Mouse (Mus musculus): ENCODE data around the gene Sectm1b.
"Not testable (repeated sequence)": the region's sequence is repeated elsewhere in the genome, so short reads cannot be mapped to it uniquely, and the experiment has no call there.

Gene Sectm1b

GRCm38 (mm10) chr11:121063379-121063778, at the start of gene Sectm1b:
Gene Sectm1b, minus strand, starts transcription at chr11:121063569.
- no peak for DNase-seq (ENCODE audit: low spot score in 2 of 2)

GRCm38 (mm10) chr11:121112091-121112775, 48.9 kb upstream of the Sectm1b start:
- no peak for DNase-seq (ENCODE audit: low spot score in 2 of 2)

DNA sequence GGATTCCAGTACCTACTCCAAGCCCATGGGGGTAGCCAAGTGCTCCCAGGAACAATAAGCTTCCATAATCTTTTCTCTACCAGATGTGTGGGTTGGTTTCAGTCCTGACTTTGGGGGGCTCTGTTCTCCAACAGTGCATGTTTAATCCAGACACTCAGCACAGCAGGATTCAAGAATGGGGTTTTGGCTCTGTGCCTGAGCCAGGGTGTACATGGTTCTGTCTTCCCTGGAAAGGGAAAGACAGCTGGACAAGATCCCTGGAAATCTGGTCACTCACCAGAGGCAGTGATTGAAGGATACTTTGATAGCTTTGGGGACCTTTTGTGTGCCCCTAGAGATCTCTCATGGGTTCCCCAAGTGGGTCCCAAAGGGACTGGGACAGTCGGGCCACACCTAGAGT, 48.2 kb upstream of the Sectm1b start:
- DNase-seq (ENCODE audit: low spot score in 2 of 2) = no peak

DNA sequence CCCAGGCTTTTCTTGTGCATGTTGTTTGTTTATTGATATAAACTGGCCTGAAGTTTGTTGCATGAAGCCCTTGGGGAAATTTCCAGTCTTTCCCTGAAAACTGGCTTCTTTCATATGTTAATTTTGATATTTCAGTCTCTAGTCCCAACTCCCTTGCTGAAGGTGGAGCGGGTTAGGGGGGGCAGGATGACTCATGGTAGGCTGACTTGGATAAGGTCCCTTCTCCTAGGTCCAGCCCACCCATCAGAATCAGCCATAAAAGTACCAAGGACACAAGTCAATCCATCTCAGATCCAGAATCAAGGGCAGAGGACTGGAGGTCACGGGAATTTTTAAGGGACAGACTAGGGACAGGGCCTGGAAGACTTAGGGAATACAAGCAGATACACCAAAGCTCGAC, 47.7 kb upstream of the Sectm1b start:
- DNase-seq (ENCODE audit: low spot score in 2 of 2) = no peak

GRCm38 (mm10) chr11:121109986-121110385, 46.6 kb upstream of the Sectm1b start:
- no peak for DNase-seq (ENCODE audit: low spot score in 2 of 2)

DNA sequence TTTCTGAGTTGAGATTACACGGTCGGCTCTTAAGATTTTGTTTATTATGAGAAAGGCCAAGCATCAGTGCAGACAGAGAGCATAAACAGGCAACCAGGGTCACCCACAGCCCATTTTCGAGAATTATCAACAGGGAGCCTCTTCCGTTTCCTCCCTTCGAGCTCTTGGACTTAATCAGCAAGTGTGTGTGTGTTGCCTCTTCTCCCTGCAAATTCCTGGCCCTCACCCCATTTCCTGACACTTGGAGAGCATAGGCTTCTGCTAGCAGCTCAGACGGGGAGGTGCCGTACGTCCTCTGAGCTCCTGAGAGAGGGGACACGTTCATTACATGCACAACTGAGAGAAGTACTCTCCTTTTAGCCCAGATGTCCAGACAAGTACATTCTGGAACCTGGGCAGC, 44.7 kb upstream of the Sectm1b start:
- DNase-seq (ENCODE audit: low spot score in 2 of 2) = no peak

DNA sequence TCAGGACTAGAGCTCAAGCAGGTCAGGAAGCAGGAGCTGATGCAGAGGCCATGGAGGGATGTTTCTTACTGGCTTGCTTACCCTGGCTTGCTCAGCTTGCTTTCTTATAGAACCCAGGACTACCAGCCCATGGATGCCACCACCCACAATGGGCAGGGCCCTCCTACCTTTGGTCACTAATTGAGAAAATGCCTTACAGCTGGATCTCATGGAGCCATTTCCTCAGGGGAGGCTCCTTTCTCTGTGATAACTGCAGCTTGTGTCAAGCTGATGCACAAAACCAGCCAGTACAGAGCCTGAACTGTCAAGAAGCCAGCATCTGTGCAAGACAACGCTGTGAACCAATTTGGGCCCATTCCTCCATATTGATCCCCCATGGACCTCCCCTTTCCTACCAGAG, 43.9 kb upstream of the Sectm1b start:
- DNase-seq (ENCODE audit: low spot score in 2 of 2) = not testable (repeated sequence)

DNA sequence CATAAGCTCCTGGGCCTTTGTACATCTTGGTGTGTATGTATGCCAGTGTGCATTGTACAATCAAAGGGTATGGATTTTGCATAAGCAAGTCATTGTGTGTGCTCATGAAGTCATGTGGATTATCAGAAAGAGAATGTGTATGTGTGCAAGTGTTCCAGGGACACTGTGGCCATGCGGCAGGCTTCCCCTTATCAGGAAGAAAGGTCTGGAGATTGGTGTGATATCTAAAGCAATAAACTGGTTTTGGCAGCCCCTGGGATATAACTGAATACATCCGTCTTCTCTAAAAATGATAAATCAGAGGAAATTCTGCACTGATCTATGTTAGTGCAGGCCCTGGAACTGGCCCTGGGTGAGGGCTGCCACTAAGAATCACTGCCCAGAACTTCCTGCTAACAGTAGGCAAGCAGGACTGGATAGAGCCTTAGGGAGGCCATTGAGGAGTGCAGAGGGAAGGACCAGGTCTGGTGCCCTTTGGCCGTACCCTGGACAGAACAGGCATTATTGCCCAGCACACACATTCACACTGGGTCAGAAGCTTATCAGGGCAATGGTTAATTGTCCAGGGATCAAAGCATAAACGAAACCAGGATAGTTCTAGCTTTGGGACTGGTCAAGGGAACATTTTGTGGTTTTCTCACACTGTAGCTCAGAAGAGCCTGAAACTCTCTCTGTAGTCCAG, 37.9 kb upstream of the Sectm1b start:
- DNase-seq (ENCODE audit: low spot score in 2 of 2) = no peak

DNA sequence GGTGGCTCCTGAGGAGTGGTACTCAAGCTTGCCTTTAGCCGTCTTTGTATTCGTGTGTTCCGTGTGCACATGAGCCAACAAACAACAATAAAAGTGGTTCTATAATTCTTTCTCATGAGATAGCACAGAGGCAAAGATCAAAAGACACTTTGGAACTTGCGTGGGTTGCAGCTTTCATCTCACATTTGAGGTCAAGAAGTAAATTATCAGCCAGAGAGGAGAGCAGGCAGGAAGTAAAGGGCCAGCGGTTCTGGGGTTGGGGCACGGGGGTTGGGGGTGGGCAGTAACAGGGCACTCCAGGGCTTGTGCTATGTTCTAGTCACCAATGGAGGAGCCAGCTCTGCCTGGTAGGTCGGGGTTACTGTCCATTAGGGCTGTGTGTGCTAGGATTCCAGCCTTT, 37.3 kb upstream of the Sectm1b start:
- no peak for DNase-seq (ENCODE audit: low spot score in 2 of 2)

GRCm38 (mm10) chr11:121099762-121100161, 36.4 kb upstream of the Sectm1b start:
- no peak for DNase-seq (ENCODE audit: low spot score in 2 of 2)

- no peak for DNase-seq (ENCODE audit: low spot score in 2 of 2)
Measured at GRCm38 (mm10) chr11:121092606-121093585, 29.5 kb upstream of the Sectm1b start.

DNA sequence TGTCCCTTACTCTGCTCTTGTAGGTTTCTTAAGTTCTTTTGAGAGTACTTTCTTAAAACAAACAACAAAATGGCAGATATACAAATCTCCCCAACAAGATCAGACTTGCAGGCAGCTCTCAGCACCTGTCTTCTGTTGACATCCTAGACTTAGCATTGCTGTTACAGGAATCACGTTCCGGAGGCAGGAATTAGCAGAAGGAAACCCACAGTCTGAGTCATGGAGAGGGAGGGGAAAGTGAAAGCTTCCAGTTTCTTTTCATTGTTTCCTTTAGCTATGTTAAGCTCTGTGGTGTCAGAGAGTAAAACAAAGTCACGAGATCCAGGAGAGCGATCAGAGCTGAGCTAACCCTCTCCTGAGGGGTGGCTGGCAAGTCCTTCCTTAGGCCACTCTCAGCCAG, 27.6 kb upstream of the Sectm1b start:
- DNase-seq (ENCODE audit: low spot score in 2 of 2) = no peak

GRCm38 (mm10) chr11:121089756-121090546, 26.6 kb upstream of the Sectm1b start:
- DNase-seq (ENCODE audit: low spot score in 2 of 2) = no peak

DNA sequence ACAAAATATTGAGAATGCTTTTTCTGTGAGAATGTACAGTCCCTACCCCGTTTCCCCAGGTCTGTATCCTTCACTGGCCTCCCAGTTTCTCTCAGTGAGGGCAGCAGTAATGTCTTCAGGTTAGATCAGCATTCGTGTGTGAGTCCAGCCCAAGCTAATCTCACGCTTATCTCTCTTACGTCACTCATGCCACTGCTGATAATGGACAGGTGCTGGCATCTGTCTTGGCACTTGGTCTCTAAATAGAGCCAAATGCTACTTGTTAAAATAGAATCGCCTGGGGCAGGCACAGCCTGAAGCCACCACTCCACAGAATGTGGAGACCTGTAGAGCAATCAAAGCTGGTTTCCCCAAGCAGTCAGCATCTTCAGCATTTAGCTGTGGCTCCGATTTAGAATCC, 25.6 kb upstream of the Sectm1b start:
- DNase-seq (ENCODE audit: low spot score in 2 of 2) = no peak

DNA sequence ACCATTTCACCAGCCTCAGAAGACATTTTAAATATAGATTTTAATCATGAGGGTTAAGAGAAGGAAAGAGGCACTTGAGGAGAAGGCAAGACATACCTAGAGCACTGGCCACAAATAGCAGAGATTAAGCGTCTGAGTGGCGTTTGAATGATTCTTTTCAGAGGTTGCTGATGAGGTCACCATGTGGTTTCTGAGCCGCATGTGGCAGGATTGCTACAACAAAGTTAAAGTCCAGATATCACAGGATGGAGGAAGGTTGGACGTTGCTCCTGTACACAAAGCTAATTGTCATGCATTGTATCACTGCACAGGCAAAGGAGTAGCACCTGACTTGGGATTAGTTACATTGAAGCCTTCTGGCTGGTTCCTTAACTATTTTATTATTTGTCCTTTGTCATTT, 22.9 kb upstream of the Sectm1b start:
- no peak for DNase-seq (ENCODE audit: low spot score in 2 of 2)

DNA sequence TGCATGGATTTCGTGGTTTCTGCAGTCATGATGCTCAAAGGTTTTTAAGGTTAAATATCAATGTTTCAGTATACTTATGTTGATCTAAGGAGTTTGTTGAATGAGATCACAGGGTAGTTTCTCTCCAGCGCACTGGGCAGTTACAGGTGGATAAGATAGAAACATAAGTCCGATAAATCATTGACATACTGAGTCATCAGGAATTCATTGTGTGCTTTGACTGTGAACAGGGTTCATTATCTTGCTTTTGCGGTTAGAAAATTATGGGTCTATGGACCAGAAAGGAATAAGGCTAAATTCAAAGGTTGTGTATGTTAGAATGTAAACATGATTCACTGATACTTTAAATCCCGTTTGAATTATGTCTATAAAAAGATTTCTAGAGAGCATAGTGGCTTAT, 21.8 kb upstream of the Sectm1b start:
- DNase-seq (ENCODE audit: low spot score in 2 of 2) = no peak

DNA sequence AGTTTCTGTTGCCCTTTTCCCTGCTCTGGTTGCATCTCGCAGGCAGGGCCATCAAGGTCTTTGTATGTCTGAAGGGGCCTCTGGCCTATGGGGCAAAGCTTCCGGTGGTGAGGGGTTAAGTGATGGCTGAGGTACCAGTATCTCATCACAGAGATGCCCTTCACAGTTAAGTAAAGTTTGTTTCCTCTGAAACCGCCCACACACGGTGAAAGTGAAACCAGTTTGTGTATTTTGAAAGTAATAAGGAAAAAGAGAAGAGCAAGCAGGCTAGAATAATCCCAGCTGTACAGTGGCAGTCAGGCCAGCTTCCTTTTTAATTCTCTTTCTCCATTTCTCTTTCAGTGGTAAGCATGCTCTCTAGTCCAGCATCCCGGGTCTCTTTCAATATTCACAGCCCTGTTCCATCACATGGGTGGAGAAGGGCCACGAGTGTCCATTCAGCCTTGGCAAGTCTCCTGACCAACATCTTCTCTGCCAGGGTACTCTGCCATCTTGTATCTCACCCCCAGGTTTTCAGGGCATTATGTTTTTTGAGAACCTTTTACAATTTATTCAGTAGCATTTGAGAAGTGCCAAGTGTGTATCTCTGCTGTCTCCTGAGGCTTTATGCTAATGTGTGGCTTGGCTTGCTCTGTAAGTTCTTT, 19.6 kb upstream of the Sectm1b start:
- peak; percentile 78 to 85 for DNase-seq (ENCODE audit: low spot score in 2 of 2)

DNA sequence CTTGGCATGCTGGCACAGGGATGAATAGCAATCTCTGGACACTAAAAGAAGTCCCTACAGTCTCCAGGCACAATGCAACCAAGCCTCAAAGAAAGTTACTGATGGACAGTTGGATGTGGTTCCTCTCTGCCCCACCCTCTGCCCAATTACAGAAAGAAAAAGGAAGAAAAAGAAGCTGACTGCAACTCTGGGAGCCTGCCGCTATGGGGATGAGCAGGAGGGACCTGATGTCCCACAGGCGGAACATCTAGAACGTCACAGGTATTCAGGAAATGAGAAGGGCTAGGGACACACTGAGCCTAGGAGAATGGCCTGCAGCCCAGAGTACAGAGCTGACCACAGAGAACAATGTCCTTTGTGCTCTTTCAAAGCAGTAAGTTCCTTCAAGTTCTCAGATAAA, 18.9 kb upstream of the Sectm1b start:
- DNase-seq (ENCODE audit: low spot score in 2 of 2) = peak in 1 of 2 experiments; percentile 15

- no peak for DNase-seq (ENCODE audit: low spot score in 2 of 2)
Measured at GRCm38 (mm10) chr11:121081120-121081519, 17.8 kb upstream of the Sectm1b start, which contains the start of gene Sectm1a. Gene Sectm1a, minus strand, starts transcription at chr11:121081220.

GRCm38 (mm10) chr11:121080330-121080729, 17.0 kb upstream of the Sectm1b start:
- no peak for DNase-seq (ENCODE audit: low spot score in 2 of 2)

DNA sequence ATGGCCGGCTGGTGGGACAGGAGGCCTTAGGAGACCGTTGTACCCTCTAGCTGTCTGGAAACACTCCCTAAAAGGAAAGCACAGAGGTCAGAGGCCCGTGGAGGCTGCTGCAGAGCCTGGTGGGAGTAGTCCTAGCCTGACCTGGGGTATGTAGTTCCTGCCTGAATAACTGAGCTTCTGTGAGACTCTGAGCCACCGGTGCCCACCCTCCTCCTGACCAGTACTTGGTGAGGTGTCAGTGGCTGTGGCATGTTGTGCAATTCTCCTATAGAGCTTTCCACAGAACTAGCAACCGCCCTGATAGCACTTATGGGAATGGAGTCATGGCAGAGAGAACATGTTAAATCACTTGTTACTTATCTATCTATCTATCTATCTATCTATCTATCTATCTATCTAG, 12.3 kb upstream of the Sectm1b start:
- DNase-seq (ENCODE audit: low spot score in 2 of 2) = no peak

All from spleen, postnatal 36 days (tissue).